Mouse (Mus musculus) ES-E14 (cell line): ENCODE measurements at regions not wholly inside any gene's neighbourhood (a gene's known extent, or its start where the extent isn't known, plus 50 kb on each side); places are given as distances from the start of the nearest gene placed in this dataset.

Source experiments
- DNase-seq: peaks from one replicate; pipeline ENCODE4 v3.0.0-alpha.2; 2013; ENCODE audit warnings: low read depth, low spot score
- H3K27ac ChIP-seq: 2 replicates; pipeline ENCODE4 v1.5.1; 2012; ENCODE audit warnings: low read depth, mild to moderate bottlenecking, low read length, moderate library complexity, mixed read lengths; ENCODE audit not compliant: poor library complexity, insufficient read depth, severe bottlenecking
- H3K36me3 ChIP-seq: 2 replicates; pipeline ENCODE4 v1.6.1; 2012; ENCODE audit warnings: mild to moderate bottlenecking, low read length, moderate library complexity, mixed read lengths; ENCODE audit not compliant: control insufficient read depth, poor library complexity, insufficient read depth, severe bottlenecking
- H3K4me1 ChIP-seq, 2 experiments: fragments of 150-350 bp in 1 of 2; sonication (generic) in 1 of 2; 2 replicates each; pipeline ENCODE4 v1.6.1; 2012; ENCODE audit warnings: low read length in 2 of 2, mild to moderate bottlenecking in 1 of 2, mixed read lengths in 1 of 2; ENCODE audit not compliant: control insufficient read depth in 2 of 2, insufficient read depth in 2 of 2, poor library complexity in 1 of 2
- H3K4me3 ChIP-seq, 2 experiments: fragments of 150-350 bp in 1 of 2; sonication (generic) in 1 of 2; 2 replicates each; pipeline ENCODE4 v1.5.1; 2012; ENCODE audit warnings: low read length in 2 of 2, low read depth in 1 of 2, mild to moderate bottlenecking in 1 of 2, mixed read lengths in 1 of 2; ENCODE audit not compliant: insufficient read depth in 1 of 2, poor library complexity in 1 of 2, severe bottlenecking in 1 of 2
- H3K9ac ChIP-seq: 2 replicates; pipeline ENCODE4 v1.6.1; 2012; ENCODE audit warnings: low read depth, mild to moderate bottlenecking, low read length, mixed read lengths; ENCODE audit not compliant: poor library complexity, insufficient read depth, severe bottlenecking
- H3K9me3 ChIP-seq: fragments of 150-350 bp; sonication (generic); 2 replicates; pipeline ENCODE4 v1.6.1; 2012; ENCODE audit warnings: low read depth, mild to moderate bottlenecking, low read length; ENCODE audit not compliant: control insufficient read depth, insufficient read depth
- CHD2 ChIP-seq: IDR thresholded peaks from 2 replicates; pipeline ENCODE4 v1.6.1; 2014; ENCODE audit warnings: mild to moderate bottlenecking, low read depth, low read length, inconsistent platforms
- HCFC1 ChIP-seq: IDR thresholded peaks from 2 replicates; pipeline ENCODE4 v1.6.1; 2012; ENCODE audit warnings: low read length, inconsistent platforms, borderline replicate concordance; ENCODE audit not compliant: insufficient read depth
- MAFK ChIP-seq: IDR thresholded peaks from 2 replicates; pipeline ENCODE4 v1.6.1; 2014; ENCODE audit warnings: mild to moderate bottlenecking, low read depth, low read length, inconsistent platforms; ENCODE audit not compliant: insufficient read depth
- ZC3H11A ChIP-seq: IDR thresholded peaks from 2 replicates; pipeline ENCODE4 v1.6.1; 2012; ENCODE audit warnings: low read depth, mild to moderate bottlenecking, inconsistent platforms, low read length, borderline replicate concordance
- ZNF384 ChIP-seq: IDR thresholded peaks from 2 replicates; pipeline ENCODE4 v1.6.1; 2012; ENCODE audit warnings: low read depth, low read length, inconsistent platforms
- in situ Hi-C, 2 experiments: fragments of 600-800 bp; cut with MboI; formaldehyde crosslinking; loops; one replicate each; pipeline ENCODE4 v1.15.1; 2025; ENCODE audit warnings: low sequenced_read_pairs in 2 of 2, inconsistent platforms in 1 of 2; ENCODE audit not compliant: unreplicated experiment in 2 of 2

- in situ Hi-C loops = no loop called here
- no peak for DNase-seq
These were observed 191.8 kb upstream of the Pabpc6 start for GRCm38 (mm10) chr17:9861346-9861745.

DNA sequence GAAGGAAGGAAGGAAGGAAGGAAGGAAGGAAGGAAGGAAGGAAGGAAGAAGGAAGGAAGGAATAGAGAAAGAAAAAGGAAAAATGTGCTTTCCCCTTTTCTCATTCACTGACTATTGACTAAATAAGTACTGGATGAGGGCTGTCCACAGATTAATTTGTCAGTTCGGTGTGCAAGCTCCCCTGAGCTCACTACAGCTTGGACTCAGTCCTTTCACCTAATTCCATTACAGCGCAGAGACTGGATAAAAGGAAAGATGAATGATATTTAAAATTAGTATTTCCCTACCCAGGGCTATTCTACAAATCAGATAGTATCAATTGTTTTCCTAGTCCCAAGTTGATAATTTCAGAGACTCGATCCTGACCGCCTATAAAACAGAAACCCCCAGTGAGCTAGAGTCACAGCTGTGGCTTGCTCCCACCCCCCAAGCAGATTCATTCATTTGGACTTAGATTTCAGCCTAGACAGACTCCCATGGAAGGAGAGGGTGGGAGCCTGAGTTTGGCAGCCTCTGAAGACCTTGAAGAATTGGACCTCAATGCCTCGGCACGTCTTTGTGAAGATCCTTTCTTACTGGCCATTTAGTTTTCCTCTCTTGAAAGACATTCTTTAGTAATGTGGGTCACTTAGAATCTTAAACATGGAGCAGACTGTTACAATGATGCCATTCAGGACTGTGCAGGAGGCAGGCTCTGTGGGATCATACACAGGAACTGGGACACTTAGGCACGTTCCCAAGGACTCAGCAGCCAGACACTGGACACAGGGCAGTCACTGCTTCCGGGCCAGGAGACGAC is 179.2 kb upstream of the Pabpc6 start:
- in situ Hi-C loops = no loop called here
- no peak for TF ChIP-seq HCFC1
- TF ChIP-seq ZNF384 = no peak
- no peak for TF ChIP-seq ZC3H11A
- no peak for TF ChIP-seq MAFK
- no peak for TF ChIP-seq CHD2
- no peaks in the 10 kb centered on the region for H3K4me1 ChIP-seq
- no peak overlapping the region for H3K9ac ChIP-seq
- H3K27ac ChIP-seq = no peak overlapping the region
- no peak for DNase-seq
- H3K4me3 ChIP-seq = no peak overlapping the region
- no peaks in the 10 kb centered on the region for H3K9me3 ChIP-seq
- no peaks in the 10 kb centered on the region for H3K36me3 ChIP-seq

More at GRCm38 (mm10) chr17:9861346-9861745, 191.8 kb upstream of the Pabpc6 start:
- Histone ChIP-seq H3K9me3 (no peaks in the 10 kb centered on the region), H3K9ac (no peak overlapping the region), H3K4me3 (no peak overlapping the region), H3K4me1 (peaks cover 0 to 3% of the 10 kb centered on the region in 2 experiments; a peak in 1 of 4 replicates), H3K36me3 (no peaks in the 10 kb centered on the region), H3K27ac (no peak overlapping the region)
- no peak for TF ChIP-seq CHD2
- TF ChIP-seq HCFC1 = no peak
- no peak for TF ChIP-seq ZNF384
- TF ChIP-seq ZC3H11A = no peak
- TF ChIP-seq MAFK = no peak

DNA sequence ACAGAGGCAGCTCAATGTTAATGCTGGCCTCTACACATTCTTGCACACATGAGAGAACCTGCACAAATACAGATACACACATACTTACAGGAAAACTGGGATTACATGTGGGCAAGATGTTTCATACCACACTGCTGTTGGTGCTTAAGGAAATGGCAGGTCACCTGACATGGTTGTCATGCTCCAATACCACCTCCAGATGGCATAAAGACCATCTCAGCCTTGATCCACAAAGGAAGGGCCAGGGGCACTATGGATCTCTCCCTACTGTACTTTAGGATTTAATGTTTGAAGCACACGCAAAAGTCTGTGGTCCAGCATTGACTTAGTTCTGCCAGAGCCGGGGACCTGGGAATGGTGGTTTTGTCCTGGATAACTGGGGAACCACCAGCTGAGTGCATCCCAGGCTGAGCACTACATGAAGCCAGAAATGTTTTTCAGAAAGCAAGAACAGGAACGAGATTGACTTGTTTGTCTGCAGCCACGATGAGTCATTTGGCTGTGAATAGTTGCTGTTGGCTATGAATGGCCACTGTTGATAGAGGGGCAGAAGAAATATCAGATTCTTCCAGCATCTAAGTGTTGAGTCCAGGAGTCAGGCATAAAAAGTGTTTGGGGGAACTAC is 176.0 kb upstream of the Pabpc6 start:
- no peak overlapping the region for H3K27ac ChIP-seq
- in situ Hi-C loops = no loop called here

DNA sequence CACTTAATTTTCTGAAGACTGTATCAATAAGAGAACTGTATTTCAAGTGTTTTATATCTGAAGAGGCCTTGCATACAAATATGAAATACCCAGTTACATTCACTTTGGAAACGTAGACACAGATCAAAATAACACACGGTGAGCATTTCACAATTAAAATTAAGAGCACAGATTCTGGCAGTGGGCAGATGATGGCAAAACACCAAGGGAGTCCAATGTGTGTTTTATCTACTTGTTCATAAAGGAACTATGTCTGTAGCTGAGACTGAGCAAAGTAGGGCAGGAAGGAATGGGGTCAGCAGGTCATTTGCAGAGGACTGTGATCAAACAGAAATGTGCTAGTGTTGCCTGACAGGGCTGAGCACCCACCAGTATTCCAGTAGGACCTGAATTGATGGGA is 171.6 kb upstream of the Pabpc6 start:
- no peaks in the 10 kb centered on the region for H3K4me1 ChIP-seq
- in situ Hi-C loops = no loop called here
- no peak overlapping the region for H3K27ac ChIP-seq
- TF ChIP-seq ZNF384 = no peak
- TF ChIP-seq ZC3H11A = no peak
- no peak for TF ChIP-seq HCFC1
- H3K4me3 ChIP-seq = no peak overlapping the region
- DNase-seq = no peak
- H3K36me3 ChIP-seq = no peaks in the 10 kb centered on the region
- no peak overlapping the region for H3K9ac ChIP-seq
- H3K9me3 ChIP-seq = no peaks in the 10 kb centered on the region

More for the DNA sequence above, 176.0 kb upstream of the Pabpc6 start:
- Histone ChIP-seq H3K36me3 (no peaks in the 10 kb centered on the region), H3K4me3 (no peak overlapping the region), H3K4me1 (no peaks in the 10 kb centered on the region), H3K9me3 (no peaks in the 10 kb centered on the region), H3K9ac (no peak overlapping the region)
- TF ChIP-seq MAFK = no peak
- no peak for TF ChIP-seq ZNF384
- no peak for TF ChIP-seq CHD2
- no peak for TF ChIP-seq ZC3H11A
- TF ChIP-seq HCFC1 = no peak
- no peak for DNase-seq
